Mouse (Mus musculus) thymus, adult 2 months (tissue): ENCODE results near the gene Olfr1411.

Experiments used
- CTCF ChIP-seq: fragments of 200-500 bp; IDR thresholded peaks from 2 replicates; pipeline ENCODE4 v1.5.1; 2012; ENCODE audit warnings: mild to moderate bottlenecking, control low read depth, low read length, moderate library complexity, borderline replicate concordance; ENCODE audit not compliant: control insufficient read depth, poor library complexity, insufficient read depth; ENCODE audit errors: extremely low read depth
- POLR2A ChIP-seq: fragments of 200-500 bp; IDR thresholded peaks from 2 replicates; pipeline ENCODE4 v1.6.1; 2012; ENCODE audit warnings: mild to moderate bottlenecking, low read length, control low read depth, moderate library complexity; ENCODE audit not compliant: control insufficient read depth, poor library complexity, insufficient read depth; ENCODE audit errors: extremely low read depth

GRCm38 (mm10) chr1:92646601-92647000, 52.4 kb downstream of the Olfr1411 start:
- TF ChIP-seq POLR2A (no peak), CTCF (no peak)
